Comparison of ENCODE assay signal across 21 mouse cellular contexts in the genomic region with DNA sequence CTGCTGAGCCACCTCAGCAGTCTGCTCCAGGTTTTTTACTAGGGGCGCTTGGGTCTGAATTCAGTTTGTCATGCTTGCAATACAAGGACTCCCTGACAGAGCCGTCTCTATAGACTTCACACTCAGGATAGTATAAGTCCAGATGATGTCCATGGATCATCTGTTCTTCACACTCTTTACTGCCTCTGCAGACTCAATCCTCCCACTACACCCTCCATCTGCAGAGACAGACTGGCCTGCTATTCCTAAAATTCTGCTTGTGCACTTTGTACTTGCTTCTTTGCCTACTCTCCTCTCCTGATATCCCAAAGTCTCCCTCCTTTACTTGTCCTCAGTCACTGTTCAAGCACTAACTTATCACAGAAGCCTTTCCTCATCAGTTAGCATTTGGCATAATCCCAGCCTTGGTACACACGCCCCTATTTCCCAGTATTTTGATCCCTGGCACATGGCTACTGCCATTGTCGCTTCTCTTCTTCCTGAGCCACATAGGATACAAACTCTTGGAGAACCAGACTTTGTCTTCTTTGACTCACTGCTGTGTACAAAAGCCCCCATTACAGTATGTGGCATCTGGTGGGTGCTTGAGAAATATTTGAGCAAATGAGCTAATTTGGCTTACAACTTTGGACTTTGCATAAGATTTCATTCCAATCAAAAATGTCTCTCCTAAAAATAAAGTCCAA.
DNase-seq lines count a peak whose midpoint lies in the region; ATAC-seq and TF ChIP-seq lines count a peak whose summit lies in the region.
"Had no signal": no experiment of that assay in that cellular context is flagged by ENCODE, and none has a peak within 500 bp of the region (broad histone marks: within the 10 kb centered on the region; RNA-seq: fewer than 3 reads in every experiment).

No protein-coding gene starts in this region.

- H3K9ac ChIP-seq in forebrain, embryonic 13.5 days, result no peak overlapping the region
- no peak overlapping the region for H3K9ac ChIP-seq in forebrain, embryonic 11.5 days (ENCODE audit: low read length)
- H3K9ac ChIP-seq in lung, postnatal 0 days (replicated peaks; ENCODE audit: low read depth), result no peak overlapping the region
- H3K9ac ChIP-seq in forebrain, postnatal 0 days, result no peak overlapping the region
- H3K9ac ChIP-seq: embryonic facial prominence, embryonic 15.5 days; heart, embryonic 13.5 days; hindbrain, embryonic 15.5 days had no signal

- no peaks in the 10 kb centered on the region for H3K9me3 ChIP-seq in forebrain, embryonic 13.5 days (replicated peaks)
- H3K9me3 ChIP-seq in forebrain, embryonic 11.5 days (ENCODE audit: control insufficient read depth, low read length), result no peaks in the 10 kb centered on the region
- no peaks in the 10 kb centered on the region for H3K9me3 ChIP-seq in lung, postnatal 0 days (ENCODE audit: low read length)
- no peaks in the 10 kb centered on the region for H3K9me3 ChIP-seq in forebrain, postnatal 0 days (ENCODE audit: low read length)
- H3K9me3 ChIP-seq: embryonic facial prominence, embryonic 15.5 days; heart, embryonic 13.5 days; hindbrain, embryonic 15.5 days had no signal

- no peak for TF ChIP-seq EP300 in lung, postnatal 0 days (IDR thresholded peaks at IDR 0.05)

- H3K4me2 ChIP-seq in forebrain, embryonic 13.5 days, result 0 out of 2 replicates have a peak overlapping the region, but pooled peaks have one; percentile 15
- H3K4me2 ChIP-seq in forebrain, embryonic 11.5 days (ENCODE audit: low read depth, low read length, severe bottlenecking), result no peak overlapping the region
- H3K4me2 ChIP-seq in lung, postnatal 0 days (replicated peaks; ENCODE audit: low read depth, low read length), result no peak overlapping the region
- H3K4me2 ChIP-seq in forebrain, postnatal 0 days (ENCODE audit: low read depth), result no peak overlapping the region
- H3K4me2 ChIP-seq: embryonic facial prominence, embryonic 15.5 days; heart, embryonic 13.5 days; hindbrain, embryonic 15.5 days had no signal

- WGBS in forebrain, embryonic 13.5 days, result 64% methylated on average over 4 of the region's 4 CpGs
- 76% methylated on average over 4 of the region's 4 CpGs for WGBS in forebrain, embryonic 11.5 days
- 71% methylated on average over 4 of the region's 4 CpGs for WGBS in lung, postnatal 0 days
- 67% methylated on average over 4 of the region's 4 CpGs for WGBS in lung, adult 2 months
- 47% methylated on average over 4 of the region's 4 CpGs for WGBS in forebrain, postnatal 0 days

- TF ChIP-seq POLR2A in lung, adult 2 months (IDR thresholded peaks at IDR 0.05; ENCODE audit: borderline replicate concordance, extremely low read depth, low read depth, low read length), result no peak
- TF ChIP-seq POLR2A in brain, embryonic 14.5 days (IDR thresholded peaks at IDR 0.05; ENCODE audit: borderline replicate concordance, extremely low read depth, insufficient read depth, insufficient read length, poor library complexity, severe bottlenecking), result no peak

- no peaks in the 10 kb centered on the region for H3K36me3 ChIP-seq in forebrain, embryonic 13.5 days (ENCODE audit: poor library complexity, severe bottlenecking)
- H3K36me3 ChIP-seq in forebrain, embryonic 11.5 days (ENCODE audit: control insufficient read depth, insufficient read depth, low read length), result no peaks in the 10 kb centered on the region
- no peaks in the 10 kb centered on the region for H3K36me3 ChIP-seq in lung, postnatal 0 days (ENCODE audit: insufficient read depth, low read length)
- H3K36me3 ChIP-seq in forebrain, postnatal 0 days (ENCODE audit: insufficient read depth), result no peaks in the 10 kb centered on the region
- H3K36me3 ChIP-seq: embryonic facial prominence, embryonic 15.5 days; heart, embryonic 13.5 days; hindbrain, embryonic 15.5 days had no signal

- no peak for TF ChIP-seq CTCF in lung, postnatal 0 days (IDR thresholded peaks at IDR 0.05)
- no peak for TF ChIP-seq CTCF in lung, adult 2 months (IDR thresholded peaks at IDR 0.05; ENCODE audit: insufficient read depth, low read length)
- no peak for TF ChIP-seq CTCF in brain, embryonic 14.5 days (IDR thresholded peaks at IDR 0.05; ENCODE audit: borderline replicate concordance, extremely low read depth, insufficient read depth, insufficient read length)
- no peak for TF ChIP-seq CTCF in forebrain, postnatal 0 days (IDR thresholded peaks at IDR 0.05; ENCODE audit: low read depth)

- DNase-seq in forebrain, embryonic 11.5 days (ENCODE audit: low spot score), result no peak
- DNase-seq in lung, postnatal 0 days (ENCODE audit: low spot score), result peak; percentile 10
- no peak for DNase-seq in lung, adult 2 months
- DNase-seq in brain, embryonic 14.5 days (ENCODE audit: low read depth), result peak; percentile 70
- peak; percentile 40 for DNase-seq in forebrain, postnatal 0 days
- DNase-seq in cerebellum, adult 9-10 months, result no peak
- DNase-seq in left cerebral cortex, adult 11 months (ENCODE audit: low spot score), result no peak
- DNase-seq: adrenal gland, postnatal 10 days; cerebellum, adult 2 months; cerebellum, postnatal 14 days; embryo, embryonic 11 days; gastrocnemius, adult 2 months; gastrocnemius, postnatal 36 days; heart, adult 11 months; heart, postnatal 36 days had no signal

- no peaks in the 10 kb centered on the region for H3K27me3 ChIP-seq in forebrain, embryonic 13.5 days
- H3K27me3 ChIP-seq in forebrain, embryonic 11.5 days (ENCODE audit: control insufficient read depth, insufficient read depth, low read length), result no peaks in the 10 kb centered on the region
- H3K27me3 ChIP-seq in lung, postnatal 0 days (replicated peaks; ENCODE audit: insufficient read depth, low read length), result no peaks in the 10 kb centered on the region
- H3K27me3 ChIP-seq in forebrain, postnatal 0 days (ENCODE audit: insufficient read depth, low read length), result no peaks in the 10 kb centered on the region
- H3K27me3 ChIP-seq: embryonic facial prominence, embryonic 15.5 days; heart, embryonic 13.5 days; hindbrain, embryonic 15.5 days had no signal

- peaks cover 25% of the 10 kb centered on the region for H3K4me1 ChIP-seq in forebrain, embryonic 13.5 days
- no peaks in the 10 kb centered on the region; the same call in 1 of the 2 replicates for H3K4me1 ChIP-seq in forebrain, embryonic 11.5 days (replicated peaks; ENCODE audit: control insufficient read depth, insufficient read depth, low read length)
- H3K4me1 ChIP-seq in lung, postnatal 0 days (ENCODE audit: insufficient read depth, low read depth, low read length), result no peaks in the 10 kb centered on the region
- no peaks in the 10 kb centered on the region for H3K4me1 ChIP-seq in lung, adult 2 months (ENCODE audit: control insufficient read depth, insufficient read depth, low read length)
- H3K4me1 ChIP-seq in forebrain, postnatal 0 days (ENCODE audit: insufficient read depth), result no peaks in the 10 kb centered on the region; the same call in 1 of the 2 replicates
- H3K4me1 ChIP-seq: embryonic facial prominence, embryonic 15.5 days; heart, embryonic 13.5 days had no signal

- no peak overlapping the region for H3K4me3 ChIP-seq in forebrain, embryonic 13.5 days
- H3K4me3 ChIP-seq in forebrain, embryonic 11.5 days (ENCODE audit: low read depth, low read length), result no peak overlapping the region
- H3K4me3 ChIP-seq in lung, postnatal 0 days (ENCODE audit: low read depth, low read length), result no peak overlapping the region
- H3K4me3 ChIP-seq in lung, adult 2 months (replicated peaks; ENCODE audit: extremely low read depth, low read depth, low read length), result no peak overlapping the region
- no peak overlapping the region for H3K4me3 ChIP-seq in forebrain, postnatal 0 days (ENCODE audit: low read depth, low read length)
- H3K4me3 ChIP-seq: embryonic facial prominence, embryonic 15.5 days; erythroblast, embryonic 14.5 days; gastrocnemius, adult 2 months; heart, embryonic 13.5 days; hindbrain, embryonic 15.5 days had no signal

- peak; percentile 31 for ATAC-seq in forebrain, embryonic 13.5 days
- ATAC-seq in forebrain, embryonic 11.5 days (replicated peaks; ENCODE audit: low FRiP score), result no peak
- ATAC-seq in lung, postnatal 0 days, result no peak
- peak; percentile 65 for ATAC-seq in forebrain, postnatal 0 days
- ATAC-seq: intestine, postnatal 0 days had no signal

- peak overlapping the region; percentile 77 for H3K27ac ChIP-seq in forebrain, embryonic 13.5 days
- no peak overlapping the region for H3K27ac ChIP-seq in forebrain, embryonic 11.5 days (ENCODE audit: low read depth, low read length)
- H3K27ac ChIP-seq in lung, postnatal 0 days (ENCODE audit: low read length), result no peak overlapping the region
- H3K27ac ChIP-seq in forebrain, postnatal 0 days (ENCODE audit: low read depth, low read length), result no peak overlapping the region
- H3K27ac ChIP-seq: embryonic facial prominence, embryonic 15.5 days; gastrocnemius, adult 2 months; heart, embryonic 13.5 days; hindbrain, embryonic 15.5 days had no signal

Comparison
In these comparisons a context has a peak if more than half of its experiments do, and no peak if none do; other contexts are left out.
1. ATAC-seq: peak in forebrain, embryonic 13.5 days (single experiment) and forebrain, postnatal 0 days (single experiment); none in forebrain, embryonic 11.5 days (single experiment) and lung, postnatal 0 days (single experiment).
2. DNase-seq: peak in lung, postnatal 0 days (single experiment), brain, embryonic 14.5 days (single experiment) and forebrain, postnatal 0 days (single experiment); none in forebrain, embryonic 11.5 days (single experiment), lung, adult 2 months (single experiment), cerebellum, adult 9-10 months (single experiment) and left cerebral cortex, adult 11 months (single experiment).